Mouse (Mus musculus) megakaryocyte, embryonic 14.5 days (primary cell): ENCODE measurements around the gene Ssx2ip.

Source experiments
- FLI1 ChIP-seq: IDR thresholded peaks from 2 replicates; pipeline ENCODE4 v1.6.1; 2012; ENCODE audit warnings: low read length, inconsistent platforms, mixed read lengths
- GATA1 ChIP-seq: IDR thresholded peaks from 3 replicates; pipeline ENCODE4 v1.6.1; 2012; ENCODE audit warnings: mixed read lengths, low read length, inconsistent platforms, borderline replicate concordance

GRCm38 (mm10) chr3:146448969-146449368 is 44.5 kb downstream of the Ssx2ip start:
- no peak for TF ChIP-seq GATA1
- no peak for TF ChIP-seq FLI1
